Mouse (Mus musculus) kidney, embryonic 14.5 days (tissue): Measurements from ENCODE around the gene Dcaf6. TPM values are rescaled to one million over a fixed set of nuclear protein-coding genes. Genes with fewer than 3 reads are reported as not detected.

ENCODE experiments used
- ATAC-seq: fragments of 200-750 bp; cut with Nextera tagmentation; 2 replicates; pipeline ENCODE4 v1.8.0; 2017; ENCODE audit warnings: moderate number of reproducible peaks, mild to moderate bottlenecking, moderate TSS enrichment, moderate library complexity; ENCODE audit not compliant: low FRiP score, low TSS enrichment
- H3K27ac ChIP-seq: fragments of 300-500 bp; sonication (generic); 2 replicates; pipeline ENCODE4 v1.5.1; 2014; ENCODE audit warnings: low read depth, mild to moderate bottlenecking, low read length, moderate library complexity, mixed read lengths
- H3K27me3 ChIP-seq: fragments of 300-500 bp; sonication (generic); 2 replicates; pipeline ENCODE4 v1.6.1; 2014; ENCODE audit warnings: mild to moderate bottlenecking, low read length; ENCODE audit not compliant: control insufficient read depth, insufficient read depth
- H3K36me3 ChIP-seq: fragments of 300-500 bp; sonication (generic); 2 replicates; pipeline ENCODE4 v1.6.1; 2014; ENCODE audit warnings: low read length, mixed read lengths; ENCODE audit not compliant: control insufficient read depth, insufficient read depth
- H3K4me1 ChIP-seq: fragments of 300-500 bp; sonication (generic); 2 replicates; pipeline ENCODE4 v1.6.1; 2014; ENCODE audit warnings: low read length, mixed read lengths; ENCODE audit not compliant: control insufficient read depth, insufficient read depth
- H3K4me2 ChIP-seq: fragments of 300-500 bp; sonication (generic); replicated peaks from 2 replicates; pipeline ENCODE4 v1.6.1; 2014; ENCODE audit warnings: low read depth, mild to moderate bottlenecking, low read length
- H3K4me3 ChIP-seq: fragments of 300-500 bp; sonication (generic); 2 replicates; pipeline ENCODE4 v1.5.1; 2014; ENCODE audit warnings: mild to moderate bottlenecking, low read length
- H3K9ac ChIP-seq: fragments of 300-500 bp; sonication (generic); 2 replicates; pipeline ENCODE4 v1.6.1; 2014; ENCODE audit warnings: low read depth, mild to moderate bottlenecking, low read length, moderate library complexity
- H3K9me3 ChIP-seq: fragments of 300-500 bp; sonication (generic); 2 replicates; pipeline ENCODE4 v1.6.1; 2016; ENCODE audit warnings: low read length; ENCODE audit not compliant: control insufficient read depth
- WGBS: fragments of 180-500 bp; shearing (Covaris S2); extraction: QIAGEN DNeasy Blood & Tissue Kit; methylation state at CpG from one replicate; pipeline ENCODE4 v1.1.7; 2014; 5-methylcytosine and 5-hydroxymethylcytosine counted together
- polyA plus RNA-seq: library from polyadenylated mRNA; unstranded; fragments of >200 nt; fragmentation: Nextera tagmentation; extraction: Ambion mirVana; gene quantifications from 2 replicates; pipeline ENCODE4 v1.2.1, GENCODE M21; 2014

Dcaf6 gene
- polyA plus RNA-seq, 1 experiment from 2014 or later = 18.4 TPM

DNA sequence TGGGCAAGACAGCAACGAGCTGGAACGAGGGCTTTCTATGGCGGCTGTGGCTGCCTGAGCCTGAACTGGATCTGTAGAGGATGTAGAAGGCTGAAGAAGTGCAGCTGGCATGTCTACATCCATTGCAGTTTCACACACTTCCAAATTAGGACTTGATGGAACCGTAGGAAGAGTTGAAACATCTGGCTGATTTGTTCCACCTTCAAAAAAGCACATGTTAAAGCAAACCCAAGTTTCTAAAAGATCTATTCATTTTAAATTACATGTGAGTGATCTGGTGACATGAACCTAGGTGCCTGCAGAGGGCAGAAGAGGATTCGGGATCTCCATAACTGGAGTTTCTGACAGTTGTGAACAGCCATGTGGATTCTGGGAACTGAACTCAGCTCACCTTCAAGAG is 71.6 kb downstream of the Dcaf6 start:
- Histone ChIP-seq H3K4me3 (no peak overlapping the region), H3K9me3 (no peaks in the 10 kb centered on the region), H3K9ac (no peak overlapping the region), H3K36me3 (peaks cover 8% of the 10 kb centered on the region; the same call in 1 of the 2 replicates), H3K4me2 (no peak overlapping the region), H3K27ac (no peak overlapping the region), H3K4me1 (no peaks in the 10 kb centered on the region), H3K27me3 (no peaks in the 10 kb centered on the region)
- 55% methylated on average over 5 of the region's 5 CpGs for whole genome bisulfite sequencing
- ATAC-seq = no peak

DNA sequence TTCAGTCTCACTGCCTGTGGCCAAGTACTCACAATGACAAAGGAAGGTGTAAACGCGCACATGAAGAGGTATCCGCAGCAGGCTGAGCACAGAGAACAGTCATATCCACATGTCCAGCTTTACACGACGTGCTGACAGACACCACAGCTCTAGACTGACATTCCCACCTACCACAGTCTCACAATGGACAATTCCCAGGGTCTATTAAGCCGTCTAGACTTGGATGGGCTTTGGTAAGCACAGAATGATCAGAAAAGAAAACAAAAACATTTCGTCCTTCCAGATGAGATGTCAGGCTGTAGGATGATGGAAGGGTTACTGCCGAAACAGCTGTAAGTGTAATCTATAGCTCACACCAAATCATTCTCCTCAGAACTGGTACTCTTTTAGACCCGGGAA is 73.8 kb downstream of the Dcaf6 start:
- no peaks in the 10 kb centered on the region for H3K4me1 ChIP-seq
- ATAC-seq = no peak
- no peak overlapping the region for H3K27ac ChIP-seq
- peaks cover 8% of the 10 kb centered on the region; the same call in 1 of the 2 replicates for H3K36me3 ChIP-seq
- WGBS = 76% methylated on average over 9 of the region's 9 CpGs
- no peak overlapping the region for H3K4me2 ChIP-seq
- H3K9ac ChIP-seq = no peak overlapping the region
- H3K9me3 ChIP-seq = no peaks in the 10 kb centered on the region
- no peaks in the 10 kb centered on the region for H3K27me3 ChIP-seq
- no peak overlapping the region for H3K4me3 ChIP-seq

DNA sequence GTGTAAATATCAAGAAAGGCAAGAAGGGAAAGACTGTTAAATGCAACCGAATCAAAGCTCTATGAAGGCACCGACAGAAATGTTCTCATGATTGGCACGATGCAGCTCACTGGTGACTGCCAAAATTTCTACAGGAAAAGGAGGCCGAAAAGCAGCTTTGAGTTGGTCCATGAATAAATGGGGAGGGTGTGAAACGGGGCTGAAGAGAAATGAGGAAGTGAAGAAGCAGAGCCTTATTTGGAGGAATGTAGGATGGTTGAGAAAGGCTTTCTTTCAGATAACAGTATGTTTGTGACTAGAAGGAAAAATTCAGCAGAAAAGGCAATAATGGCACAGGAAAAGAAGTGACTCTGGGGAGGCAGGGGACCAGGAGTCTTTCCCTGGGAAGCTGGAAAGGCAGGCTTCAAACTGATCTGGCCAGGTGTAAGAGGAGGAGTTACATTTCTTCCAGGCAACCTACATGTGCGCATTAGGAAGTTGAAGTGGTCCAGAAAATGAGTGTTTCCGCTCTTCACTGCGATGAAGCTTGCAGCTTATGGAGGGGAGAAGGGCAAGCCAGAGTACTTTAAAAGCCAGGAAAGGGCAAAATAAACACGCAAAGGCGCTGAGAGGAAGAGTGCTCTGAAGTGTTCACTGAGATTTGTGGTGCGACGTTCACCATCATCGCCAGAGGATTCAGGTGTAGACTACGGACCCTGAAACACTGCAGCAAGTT is 74.3 kb downstream of the Dcaf6 start:
- Histone ChIP-seq H3K4me2 (no peak overlapping the region), H3K4me3 (no peak overlapping the region), H3K27me3 (no peaks in the 10 kb centered on the region), H3K4me1 (no peaks in the 10 kb centered on the region), H3K27ac (no peak overlapping the region), H3K36me3 (peaks cover 8% of the 10 kb centered on the region; the same call in 1 of the 2 replicates), H3K9me3 (no peaks in the 10 kb centered on the region), H3K9ac (no peak overlapping the region)
- 90% methylated on average over 14 of the region's 14 CpGs for WGBS
- no peak for ATAC-seq

DNA sequence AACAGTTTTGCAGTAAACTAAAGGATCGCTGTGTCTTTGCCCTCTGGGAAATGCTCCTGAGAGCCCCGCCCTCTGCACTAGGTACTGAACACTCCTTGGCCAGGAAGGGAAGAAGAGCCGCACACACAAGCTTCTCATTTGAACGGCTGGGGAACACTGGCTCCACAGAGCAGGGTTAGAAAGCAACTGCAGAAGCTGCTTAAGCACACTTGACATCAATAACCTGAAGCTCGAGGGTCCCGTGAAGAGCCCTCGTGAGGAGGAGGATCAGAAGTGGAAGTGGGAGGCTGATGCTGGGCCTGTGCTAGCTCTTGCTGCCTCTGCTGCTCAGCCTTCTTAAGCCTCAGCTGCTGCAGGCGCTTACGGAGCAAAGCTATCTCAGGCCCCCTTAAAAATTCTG is 86.4 kb downstream of the Dcaf6 start:
- no peaks in the 10 kb centered on the region for H3K27me3 ChIP-seq
- H3K9me3 ChIP-seq = no peaks in the 10 kb centered on the region
- no peaks in the 10 kb centered on the region for H3K36me3 ChIP-seq
- H3K4me1 ChIP-seq = no peaks in the 10 kb centered on the region
- H3K4me3 ChIP-seq = no peak overlapping the region
- 66% methylated on average over 9 of the region's 9 CpGs for WGBS
- no peak overlapping the region for H3K27ac ChIP-seq
- ATAC-seq = no peak
- H3K4me2 ChIP-seq = no peak overlapping the region
- H3K9ac ChIP-seq = no peak overlapping the region

- Histone ChIP-seq H3K4me1 (no peaks in the 10 kb centered on the region), H3K9me3 (no peaks in the 10 kb centered on the region), H3K27ac (no peak overlapping the region), H3K27me3 (no peaks in the 10 kb centered on the region), H3K4me2 (no peak overlapping the region), H3K36me3 (no peaks in the 10 kb centered on the region; the same call in 1 of the 2 replicates), H3K9ac (no peak overlapping the region), H3K4me3 (no peak overlapping the region)
- 71% methylated on average over 4 of the region's 4 CpGs for WGBS
- ATAC-seq = no peak
Observed at GRCm38 (mm10) chr1:165370990-165371389, 89.3 kb downstream of the Dcaf6 start.

DNA sequence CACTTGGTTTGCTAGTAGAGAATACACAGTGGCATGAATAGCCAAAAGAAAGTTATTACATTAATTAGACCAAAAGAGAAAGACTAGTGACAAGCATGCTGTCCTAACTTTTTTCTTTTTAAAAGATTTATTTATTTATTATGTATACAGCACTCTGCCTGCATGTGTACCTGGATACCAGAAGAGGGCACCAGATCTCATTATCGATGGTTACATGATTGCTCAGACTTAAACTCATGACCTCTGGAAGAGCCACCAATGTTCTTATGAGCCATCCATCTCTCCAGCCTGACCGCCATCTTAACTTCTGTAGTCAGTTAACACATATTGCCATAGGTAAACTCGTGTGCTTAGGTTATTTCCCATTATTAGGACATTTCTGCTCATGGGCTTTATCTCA is 95.2 kb downstream of the Dcaf6 start:
- no peak for ATAC-seq
- Histone ChIP-seq H3K4me3 (no peak overlapping the region), H3K9me3 (no peaks in the 10 kb centered on the region), H3K4me1 (no peaks in the 10 kb centered on the region), H3K27ac (no peak overlapping the region), H3K4me2 (no peak overlapping the region), H3K9ac (no peak overlapping the region), H3K36me3 (no peaks in the 10 kb centered on the region; the same call in 1 of the 2 replicates), H3K27me3 (no peaks in the 10 kb centered on the region)
- 88% methylated on average over 3 of the region's 3 CpGs for WGBS

- Histone ChIP-seq H3K9ac (no peak overlapping the region), H3K36me3 (no peaks in the 10 kb centered on the region; the same call in 1 of the 2 replicates), H3K27ac (no peak overlapping the region), H3K9me3 (no peaks in the 10 kb centered on the region), H3K4me1 (no peaks in the 10 kb centered on the region), H3K4me3 (no peak overlapping the region), H3K27me3 (no peaks in the 10 kb centered on the region), H3K4me2 (no peak overlapping the region)
- 89% methylated on average over 2 of the region's 2 CpGs for WGBS
- ATAC-seq = no peak
Observed at GRCm38 (mm10) chr1:165363271-165363670, 97.0 kb downstream of the Dcaf6 start.

DNA sequence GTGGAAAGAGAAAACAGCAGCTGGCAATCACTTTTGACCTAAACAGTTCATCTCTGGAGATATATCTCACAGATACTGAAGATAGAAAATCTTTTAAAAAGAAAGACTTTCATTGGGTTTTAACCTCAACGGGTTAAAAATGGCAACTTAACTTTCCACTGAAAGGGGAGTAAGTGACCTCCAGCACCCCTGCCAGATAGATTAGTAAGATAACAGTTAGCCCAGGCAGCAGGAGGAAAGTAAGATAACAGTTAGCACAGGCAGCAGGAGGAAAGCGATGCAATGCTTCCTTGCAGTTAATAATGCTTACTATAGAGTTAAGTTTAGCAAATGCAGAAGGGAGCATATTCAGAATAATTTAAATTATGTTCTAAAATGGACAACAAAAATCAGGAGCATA is 103.9 kb downstream of the Dcaf6 start:
- ATAC-seq = no peak
- Histone ChIP-seq H3K9me3 (no peaks in the 10 kb centered on the region), H3K4me2 (no peak overlapping the region), H3K4me1 (no peaks in the 10 kb centered on the region), H3K36me3 (peaks cover under 1% of the 10 kb centered on the region; the same call in 1 of the 2 replicates), H3K4me3 (no peak overlapping the region), H3K27me3 (no peaks in the 10 kb centered on the region), H3K9ac (no peak overlapping the region), H3K27ac (no peak overlapping the region)
- WGBS = 19% methylated on average over 2 of the region's 2 CpGs

DNA sequence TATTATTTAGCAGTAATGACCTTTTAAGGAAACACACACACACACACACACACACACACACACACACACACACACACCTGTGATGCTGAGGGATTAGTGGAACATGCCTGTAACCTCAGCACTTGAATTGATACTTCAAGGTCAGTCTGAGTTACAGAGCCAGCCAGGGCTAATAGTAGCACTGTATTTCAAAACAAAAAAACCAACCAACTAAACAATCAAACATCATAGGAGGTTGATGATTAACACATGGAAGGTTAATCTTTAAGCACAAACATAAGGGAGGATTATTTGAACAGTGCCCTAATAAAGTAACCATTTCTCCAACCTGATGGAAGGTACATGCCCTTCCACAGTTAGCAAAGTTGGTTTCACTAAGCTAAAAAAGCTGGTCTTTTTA is 111.6 kb downstream of the Dcaf6 start:
- Histone ChIP-seq H3K9me3 (no peaks in the 10 kb centered on the region), H3K36me3 (peaks cover 10% of the 10 kb centered on the region; the same call in 1 of the 2 replicates), H3K27ac (no peak overlapping the region), H3K27me3 (no peaks in the 10 kb centered on the region), H3K9ac (no peak overlapping the region), H3K4me1 (no peaks in the 10 kb centered on the region), H3K4me3 (no peak overlapping the region), H3K4me2 (no peak overlapping the region)
- ATAC-seq = no peak
